Mouse (Mus musculus): ENCODE data around the gene Scarb1.

Scarb1 gene

GRCm38 (mm10) chr5:125270587-125271130 is 70.2 kb downstream of the Scarb1 start:
- peak; percentile 69 to 70 for DNase-seq (ENCODE audit: low spot score in 2 of 2)

DNA sequence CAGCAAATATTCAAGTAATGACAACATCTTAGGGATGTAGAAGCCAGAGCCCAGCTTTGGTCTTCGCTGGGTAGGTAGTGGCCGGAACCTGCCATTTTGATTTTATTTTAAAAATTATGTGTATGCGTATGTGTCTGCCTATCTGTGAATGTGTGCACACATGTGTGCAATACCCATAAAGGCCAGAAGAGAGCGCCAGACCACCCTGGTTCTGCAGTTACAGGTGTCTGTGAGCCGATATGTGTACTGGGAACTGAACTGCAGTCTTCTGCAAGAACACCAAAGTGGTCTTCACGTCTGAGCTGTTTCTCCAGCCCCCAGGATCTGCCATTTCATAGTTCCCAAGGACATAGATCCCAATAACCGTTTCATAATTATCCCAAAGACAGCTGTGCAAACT is 71.1 kb downstream of the Scarb1 start:
- DNase-seq (ENCODE audit: low spot score in 2 of 2) = no peak

DNA sequence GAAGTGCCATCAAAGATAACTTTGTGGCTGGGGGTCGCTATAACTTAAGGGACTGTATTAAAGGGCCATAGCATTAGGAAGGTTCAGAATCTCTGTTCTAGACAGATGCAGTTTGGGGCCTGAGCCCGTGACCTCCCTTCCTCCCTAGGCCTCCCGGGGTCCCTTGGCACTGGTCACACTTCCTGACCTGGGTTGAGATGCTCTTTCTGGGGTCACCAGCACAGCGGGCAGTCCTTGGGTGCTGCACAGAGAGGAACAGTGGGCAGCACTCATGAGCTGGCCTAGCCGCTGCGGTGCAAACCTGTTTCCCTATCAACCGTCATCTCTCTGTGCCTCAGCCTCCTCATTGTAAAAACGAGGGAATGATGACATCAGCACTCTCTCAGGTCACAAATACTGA is 71.5 kb downstream of the Scarb1 start:
- DNase-seq (ENCODE audit: low spot score in 2 of 2) = no peak

- DNase-seq (ENCODE audit: low spot score in 2 of 2) = peak; percentile 91
Measured at GRCm38 (mm10) chr5:125268033-125268765, 72.7 kb downstream of the Scarb1 start.

DNA sequence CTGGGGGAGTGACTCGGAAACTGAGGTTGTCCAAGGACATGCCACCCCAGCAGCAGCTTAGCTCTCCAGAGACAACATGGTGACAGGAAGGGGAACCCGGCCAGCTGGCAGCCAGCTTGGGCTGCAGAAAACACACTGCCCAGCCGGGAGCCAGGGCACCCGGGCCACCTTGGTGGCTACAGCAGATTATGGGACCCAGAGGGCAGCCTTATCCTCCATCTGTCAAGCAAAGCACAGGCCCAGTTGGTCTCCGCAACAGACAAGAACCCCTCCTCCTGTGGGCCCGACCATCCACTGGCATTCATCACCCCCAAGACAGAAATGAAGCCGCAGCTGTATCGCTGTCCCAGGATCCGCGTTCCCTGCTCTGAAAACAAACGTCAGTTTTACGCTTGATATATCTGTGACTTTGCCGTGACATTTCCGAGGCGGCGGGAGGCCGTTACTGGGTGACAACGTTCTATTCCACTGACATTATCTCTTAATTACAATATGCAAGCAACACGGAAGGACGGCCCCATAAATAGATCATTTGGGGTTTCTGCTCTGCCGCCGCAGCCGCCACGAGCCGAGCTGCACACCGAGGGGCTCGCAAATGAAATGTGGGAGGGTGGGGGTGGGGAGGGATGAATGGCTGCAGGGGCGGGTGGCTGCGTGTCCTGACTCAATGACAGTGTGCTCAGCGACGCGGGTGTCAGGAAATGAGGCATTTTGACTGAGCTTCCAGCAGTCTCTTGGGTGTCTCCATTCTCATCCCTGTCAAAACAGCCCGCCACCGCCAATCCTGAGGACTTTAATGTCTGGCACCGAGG is 73.5 kb downstream of the Scarb1 start:
- peak in 1 of 2 experiments; percentile 57 for DNase-seq (ENCODE audit: low spot score in 2 of 2)

DNA sequence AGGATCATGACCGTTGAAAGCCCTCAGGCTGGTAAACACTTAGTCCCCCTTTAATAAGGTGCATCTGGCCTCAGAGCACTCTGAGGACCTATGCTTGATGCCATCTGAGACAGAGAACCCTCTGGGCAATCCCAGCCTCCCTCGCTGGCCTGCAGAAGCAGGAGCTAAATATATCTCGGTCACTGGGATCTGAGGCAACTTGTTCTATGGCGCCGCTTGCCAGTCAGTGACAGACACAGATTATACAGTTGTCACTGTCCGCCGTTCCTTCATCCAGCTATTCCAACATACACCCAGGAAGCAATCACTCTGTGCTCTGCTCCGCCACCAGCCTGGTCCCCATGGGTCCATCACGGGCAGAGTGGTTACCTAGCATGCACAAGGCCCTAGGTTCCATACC is 74.8 kb downstream of the Scarb1 start:
- no peak for DNase-seq (ENCODE audit: low spot score in 2 of 2)

DNA sequence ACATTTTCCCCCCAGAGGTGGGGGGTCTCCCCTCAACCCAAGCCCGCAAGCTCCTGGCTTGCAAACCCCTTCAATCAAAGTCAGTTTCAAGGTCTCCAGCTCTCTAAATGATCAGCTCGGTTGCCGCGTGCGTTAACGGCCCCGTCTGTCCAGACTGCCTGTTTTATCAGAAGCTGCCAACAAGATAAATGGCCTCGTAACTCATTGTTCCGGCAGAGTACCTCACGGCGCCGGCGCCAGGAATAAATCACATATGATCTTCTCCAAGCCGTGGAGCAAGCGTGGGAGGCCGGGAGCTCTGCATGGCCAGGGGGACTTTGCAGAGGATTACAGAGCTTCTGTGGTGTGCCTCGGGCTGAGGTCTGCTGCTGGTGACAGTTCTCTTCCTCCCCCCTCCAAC is 76.2 kb downstream of the Scarb1 start:
- no peak for DNase-seq (ENCODE audit: low spot score in 2 of 2)

- peak; percentile 54 to 71 for DNase-seq (ENCODE audit: low spot score in 2 of 2)
Measured at GRCm38 (mm10) chr5:125262578-125262977, 78.3 kb downstream of the Scarb1 start.

GRCm38 (mm10) chr5:125253917-125254316 is 87.0 kb downstream of the Scarb1 start:
- no peak for DNase-seq (ENCODE audit: low spot score in 2 of 2)

GRCm38 (mm10) chr5:125253448-125253847 is 87.4 kb downstream of the Scarb1 start:
- no peak for DNase-seq (ENCODE audit: low spot score in 2 of 2)

- no peak for DNase-seq (ENCODE audit: low spot score in 2 of 2)
Measured at GRCm38 (mm10) chr5:125252664-125253063, 88.2 kb downstream of the Scarb1 start.

DNA sequence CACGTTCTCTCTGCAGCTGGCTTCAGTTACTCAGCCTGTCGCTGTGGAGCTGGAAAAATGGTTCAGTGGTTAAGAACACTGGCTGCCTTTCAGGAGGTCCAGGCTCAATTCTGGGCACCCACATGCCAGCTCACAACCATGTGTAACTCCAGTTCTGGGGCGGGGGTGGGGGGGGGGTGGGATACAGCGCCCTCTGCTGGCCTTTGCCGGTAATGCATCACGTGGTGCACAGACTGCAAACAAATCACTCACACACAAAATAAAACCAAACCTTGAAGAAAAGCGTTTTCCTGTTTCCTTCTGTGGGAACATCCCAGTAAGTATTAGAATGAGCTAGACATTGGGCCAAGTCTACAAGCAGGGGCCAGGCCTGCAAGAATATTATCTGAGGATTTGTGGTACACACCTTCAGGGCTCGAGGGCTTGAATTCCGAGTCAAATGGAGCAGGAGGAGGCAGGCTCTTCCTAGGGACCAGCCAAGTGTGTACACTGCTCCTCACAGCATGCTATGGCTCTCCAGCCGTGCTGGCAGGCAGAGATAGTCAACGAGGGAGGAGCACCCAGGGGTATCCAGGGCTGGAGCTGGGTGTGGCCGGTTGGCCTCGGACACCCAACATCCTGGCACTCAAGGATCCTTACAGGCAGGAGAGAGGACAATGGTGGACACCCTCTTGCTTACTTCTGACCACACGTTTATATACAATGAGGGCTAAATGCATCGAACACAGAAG is 88.8 kb downstream of the Scarb1 start:
- DNase-seq (ENCODE audit: low spot score in 2 of 2) = no peak

DNA sequence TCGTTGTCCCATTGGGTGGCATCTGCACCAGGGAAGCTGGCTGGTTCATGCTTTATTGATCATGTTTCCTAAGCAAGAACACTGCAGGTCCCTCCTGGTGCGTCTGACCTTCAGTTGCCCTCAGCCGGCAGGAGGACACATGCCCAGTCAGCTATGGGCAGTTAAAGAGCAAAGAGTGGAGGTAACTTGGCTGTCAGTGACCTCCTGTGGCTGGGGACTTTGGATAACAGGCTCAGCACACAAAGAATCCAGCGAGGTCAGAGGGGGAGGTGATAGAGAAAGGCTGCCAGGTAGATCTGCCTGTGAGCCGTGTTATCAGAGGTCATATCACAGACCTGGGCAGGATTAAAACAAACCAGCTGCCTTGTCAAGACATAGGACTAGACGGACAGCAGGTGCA is 91.7 kb downstream of the Scarb1 start:
- DNase-seq (ENCODE audit: low spot score in 2 of 2) = no peak

- no peak for DNase-seq (ENCODE audit: low spot score in 2 of 2)
Measured at GRCm38 (mm10) chr5:125246711-125247110, 94.2 kb downstream of the Scarb1 start.

DNA sequence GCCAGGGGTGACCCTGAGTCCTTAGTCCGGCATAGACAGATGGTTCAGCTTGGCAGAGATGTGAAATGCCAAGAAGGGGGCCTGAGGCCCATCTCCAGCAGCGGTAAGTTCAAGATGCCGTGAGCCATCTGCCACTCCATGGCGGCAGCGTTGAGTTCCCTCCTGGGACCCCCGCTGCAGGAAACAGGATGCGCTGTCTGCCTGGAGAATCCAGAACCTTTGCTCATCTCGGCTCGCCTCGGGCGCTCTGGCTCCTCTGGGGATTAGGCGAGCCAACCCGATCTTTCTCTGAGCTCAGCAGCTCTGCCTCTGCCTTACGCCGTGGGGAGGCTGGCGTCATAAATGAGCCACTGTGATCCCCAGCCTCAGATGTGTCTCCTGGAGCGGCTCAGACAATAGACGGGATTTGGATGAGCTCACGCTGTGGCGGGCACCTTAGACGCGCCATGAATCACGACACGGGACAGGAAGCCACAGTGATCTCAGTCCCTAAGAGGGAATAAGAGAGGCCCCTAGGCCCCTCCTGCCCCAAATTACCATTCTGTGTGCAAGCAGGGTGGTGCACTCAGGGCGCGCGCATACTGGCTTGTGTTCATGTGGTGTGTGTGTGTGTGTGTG is 95.3 kb downstream of the Scarb1 start:
- peak; percentile 64 to 68 for DNase-seq (ENCODE audit: low spot score in 2 of 2)

DNA sequence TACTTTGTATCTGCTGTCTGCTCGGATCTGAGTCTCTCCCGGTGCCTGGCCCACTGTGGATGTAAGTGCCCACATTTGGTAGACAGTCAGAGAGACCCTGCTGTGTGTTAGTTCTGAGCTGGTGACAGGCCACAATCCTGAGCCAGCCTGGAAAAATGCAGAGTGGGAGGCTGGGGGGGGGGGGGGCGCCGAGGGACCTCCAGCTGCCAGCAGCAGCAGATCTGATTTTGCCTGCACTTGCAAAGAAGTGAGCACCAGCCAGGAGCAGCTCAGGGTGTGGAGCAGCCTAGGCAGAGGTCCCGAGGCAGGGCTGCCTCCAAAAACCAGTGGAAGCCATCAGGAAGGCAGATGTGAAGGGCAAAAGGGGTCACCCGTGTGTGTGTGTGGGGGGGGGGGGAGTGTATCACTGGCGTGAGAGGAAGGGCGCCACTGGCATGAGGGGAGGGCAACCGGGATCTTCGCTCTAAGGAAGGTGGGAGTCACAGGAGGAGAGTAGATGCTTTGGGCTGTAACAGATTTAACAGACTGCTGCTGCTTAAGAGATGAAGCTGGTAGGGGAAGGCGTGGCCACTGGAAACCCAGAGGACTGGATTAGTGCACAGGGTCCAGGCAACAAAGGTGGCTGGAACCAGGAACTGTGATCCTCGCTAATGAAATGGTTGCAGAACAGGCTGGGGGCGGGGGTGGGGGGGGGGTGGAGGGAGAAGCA is 95.9 kb downstream of the Scarb1 start:
- DNase-seq (ENCODE audit: low spot score in 2 of 2) = no peak

- peak; percentile 93 to 96 for DNase-seq (ENCODE audit: low spot score in 2 of 2)
Measured at GRCm38 (mm10) chr5:125243928-125244327, 97.0 kb downstream of the Scarb1 start.

GRCm38 (mm10) chr5:125242111-125242510 is 98.8 kb downstream of the Scarb1 start:
- DNase-seq (ENCODE audit: low spot score in 2 of 2) = no peak

DNA sequence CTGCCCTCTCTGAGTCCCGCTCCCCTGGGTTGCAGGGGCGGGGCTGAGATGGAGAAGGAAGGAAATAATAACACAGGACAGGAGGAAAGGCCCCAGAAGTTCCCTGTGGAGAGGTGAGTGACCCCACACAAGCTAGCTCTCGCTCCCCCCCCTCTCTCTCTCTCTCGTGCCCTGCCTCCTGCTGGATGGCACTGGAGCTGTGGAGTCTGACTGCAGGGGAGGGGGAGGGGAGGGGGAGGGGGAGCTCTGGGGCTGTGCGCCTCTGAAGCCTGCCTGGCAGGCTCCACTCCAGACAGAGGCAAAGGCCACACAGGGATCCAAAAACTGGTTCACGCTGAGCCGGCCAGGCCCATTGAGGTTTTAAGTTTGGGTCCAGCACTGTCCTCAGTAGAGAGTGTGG is 99.3 kb downstream of the Scarb1 start:
- DNase-seq (ENCODE audit: low spot score in 2 of 2) = no peak

- DNase-seq (ENCODE audit: low spot score in 2 of 2) = no peak
Measured at GRCm38 (mm10) chr5:125240124-125240781, 100.6 kb downstream of the Scarb1 start.

- no peak for DNase-seq (ENCODE audit: low spot score in 2 of 2)
Measured at GRCm38 (mm10) chr5:125235874-125236273, 105.0 kb downstream of the Scarb1 start.
